Mouse (Mus musculus): Measurements from ENCODE around the gene Rsf1.

Gene Rsf1

DNA sequence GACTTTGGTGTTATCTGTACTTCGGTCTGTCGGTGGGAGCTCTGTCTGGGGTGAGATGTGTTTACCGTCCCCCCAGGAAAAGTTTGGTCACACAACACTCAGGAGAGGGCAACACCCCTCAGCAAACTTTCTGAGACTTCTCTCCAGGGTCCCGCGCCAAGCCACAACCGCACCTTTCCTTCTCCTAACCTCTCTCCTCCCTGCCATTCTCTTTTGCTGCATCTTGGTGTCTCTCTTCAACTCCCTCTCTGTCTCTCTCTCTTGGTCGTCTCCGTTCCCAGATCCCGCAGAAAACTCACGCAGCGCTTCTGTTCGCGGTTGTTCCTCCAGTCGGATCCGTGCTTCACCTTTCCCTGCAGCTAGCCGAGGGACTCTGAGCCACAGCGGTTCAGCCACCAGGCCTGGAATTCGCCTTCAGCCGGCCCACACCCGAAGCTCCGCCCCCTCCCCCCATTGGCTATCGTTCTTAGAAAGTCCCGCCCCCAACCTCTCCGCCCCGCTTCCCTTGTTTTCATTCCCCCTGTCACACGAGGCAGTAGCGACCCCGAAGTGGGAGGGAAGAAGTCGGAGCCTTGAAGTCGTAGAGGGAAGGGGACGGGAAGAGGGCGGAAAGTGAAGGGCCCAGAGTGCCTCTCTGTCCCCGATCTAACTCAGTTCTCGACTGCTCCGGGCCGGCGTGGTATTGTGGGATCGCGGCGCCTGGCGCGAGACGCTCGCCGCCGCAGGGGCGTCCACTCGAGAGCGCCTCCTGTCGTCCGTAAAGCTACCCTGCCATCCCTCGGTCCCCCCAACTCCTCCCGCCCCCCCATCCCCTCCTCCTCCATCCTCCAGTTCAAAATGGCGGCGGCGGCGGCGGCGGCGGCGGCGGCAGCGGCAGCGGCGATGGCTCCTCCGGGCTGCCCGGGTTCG, at the start of gene Rsf1, which contains the start of gene Aamdc:
Gene Rsf1 (plus strand): TSS at position 823 of the 909 bp plus-strand sequence.
Gene Aamdc (minus strand): TSS at position 431 of the 909 bp plus-strand sequence.
- DNase-seq, result peak; percentile 97

DNA sequence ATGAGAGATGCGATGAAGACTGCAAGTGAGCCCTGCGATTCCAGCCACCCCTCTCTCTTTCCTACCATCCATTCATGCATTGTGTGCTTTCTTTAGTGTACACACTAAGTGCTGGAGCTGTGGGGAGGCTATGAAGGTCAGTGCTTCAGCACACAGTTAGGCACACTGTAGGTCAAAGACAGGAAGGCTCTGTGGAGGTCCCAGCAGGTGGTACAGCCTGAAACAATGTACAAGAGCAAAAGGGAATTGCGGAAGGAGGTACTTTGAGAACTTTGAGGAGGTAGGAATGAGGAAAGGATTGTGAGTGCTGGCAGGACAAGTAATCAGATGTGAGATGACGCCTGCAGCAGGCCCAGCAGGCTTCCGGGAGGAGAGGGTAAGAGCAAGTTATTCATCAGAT, 44.2 kb upstream of the Rsf1 start:
- DNase-seq, result no peak

GRCm38 (mm10) chr7:97536571-97536970, 43.1 kb upstream of the Rsf1 start:
- no peak for DNase-seq

- DNase-seq, result no peak
These were observed 33.2 kb upstream of the Rsf1 start for GRCm38 (mm10) chr7:97546462-97546861.

- DNase-seq, result no peak
These were observed 30.4 kb upstream of the Rsf1 start for GRCm38 (mm10) chr7:97549301-97549700.

DNA sequence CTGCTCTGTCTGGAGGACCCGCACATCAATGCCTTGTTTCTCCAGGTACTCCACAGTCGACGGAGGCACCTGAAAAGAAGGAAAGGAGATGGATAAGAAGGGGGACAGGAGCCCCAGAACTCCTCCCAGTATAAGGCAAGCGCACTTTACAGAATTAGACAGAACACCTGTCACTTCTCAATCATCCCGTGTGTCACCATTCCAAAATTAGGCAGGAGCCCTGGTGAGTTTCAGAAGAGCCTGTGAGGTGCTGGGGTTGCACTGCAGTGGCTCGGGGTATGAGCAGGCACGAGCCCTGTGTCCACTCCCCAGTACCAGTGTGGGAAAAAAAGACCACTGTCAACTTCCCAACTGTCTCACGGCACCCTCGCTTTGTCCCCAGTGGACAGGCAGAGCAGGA, 29.0 kb upstream of the Rsf1 start:
- DNase-seq, result no peak

DNA sequence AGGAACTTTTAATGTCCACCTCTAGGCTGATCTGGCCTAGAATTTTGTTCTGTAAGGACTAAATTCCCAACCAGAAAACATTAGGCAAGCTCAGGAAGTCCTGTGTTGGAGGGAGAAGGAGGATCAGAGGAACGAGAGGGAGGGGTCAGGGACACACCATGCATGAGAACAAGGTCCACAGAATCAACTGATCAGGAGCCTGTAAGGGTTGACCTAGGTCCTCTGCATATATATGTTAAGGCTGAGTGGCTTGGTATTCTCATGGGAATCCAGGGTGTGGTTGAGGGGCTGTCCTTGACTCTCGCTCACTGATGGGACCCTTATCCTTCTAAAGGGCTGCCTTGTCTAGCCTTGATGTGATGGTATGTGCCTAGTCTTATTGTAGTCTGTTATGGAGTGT, 16.1 kb upstream of the Rsf1 start:
- no peak for DNase-seq

GRCm38 (mm10) chr7:97569372-97569771, 10.3 kb upstream of the Rsf1 start:
- DNase-seq, result no peak

DNA sequence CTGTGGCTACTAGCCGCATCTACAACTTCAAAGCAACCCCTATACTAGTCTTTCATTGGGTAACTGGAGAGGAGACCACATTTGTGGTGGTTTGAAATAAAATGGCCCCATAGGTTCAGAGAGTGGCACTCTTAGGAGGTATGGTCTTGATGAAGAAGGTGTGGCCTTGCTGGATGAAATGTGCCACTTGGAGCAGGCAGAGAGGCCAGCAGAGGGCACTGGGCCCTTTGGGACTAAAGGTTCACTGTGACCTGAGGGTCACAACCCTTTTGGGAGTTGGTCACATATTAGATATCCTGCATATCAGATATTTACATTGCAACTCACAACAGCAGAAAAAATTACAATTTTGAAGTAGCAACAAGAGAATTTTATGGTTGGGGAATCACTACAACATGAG, 9.3 kb upstream of the Rsf1 start:
- no peak for DNase-seq

DNA sequence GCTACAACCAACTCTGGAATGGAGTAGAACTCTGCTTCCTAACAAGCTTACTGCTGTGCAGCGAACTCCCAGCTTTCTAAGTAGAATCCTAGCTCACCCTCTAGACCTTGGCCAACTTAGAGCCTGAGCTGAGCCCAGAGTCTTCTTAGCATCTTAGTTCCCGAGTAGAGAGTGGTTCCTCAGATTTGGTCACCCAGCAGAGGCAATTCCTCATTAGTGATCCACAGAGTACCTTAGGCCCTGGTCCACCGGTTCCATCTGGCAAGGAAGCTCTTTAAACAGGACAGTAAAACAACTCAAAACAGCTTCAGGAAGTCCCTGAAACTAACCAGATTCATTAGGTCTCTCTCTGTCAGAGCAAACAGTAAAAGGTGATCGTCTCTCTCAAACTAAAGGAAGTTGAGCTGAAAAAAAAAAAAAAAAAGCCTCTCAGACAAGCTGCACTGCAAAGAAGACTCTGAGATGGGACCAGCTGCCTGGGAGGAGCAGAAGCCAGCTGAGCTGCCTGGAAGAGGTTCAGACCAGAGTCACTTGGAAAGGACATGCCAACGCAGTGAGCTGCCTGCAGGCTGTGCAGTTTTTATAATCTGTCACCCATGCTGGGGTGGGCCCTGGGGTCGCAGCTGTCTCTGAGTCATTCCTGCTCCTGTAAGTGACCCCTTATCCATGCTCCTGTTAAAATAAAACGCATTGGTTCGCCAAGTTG, 1.2 kb upstream of the Rsf1 start:
- peak; percentile 71 for DNase-seq

- peak; percentile 36 for DNase-seq
These were observed 520 bp downstream of the Rsf1 start for GRCm38 (mm10) chr7:97579976-97580842.

- DNase-seq, result peak; percentile 87
These were observed 1.1 kb downstream of the Rsf1 start for GRCm38 (mm10) chr7:97580843-97581214.

DNA sequence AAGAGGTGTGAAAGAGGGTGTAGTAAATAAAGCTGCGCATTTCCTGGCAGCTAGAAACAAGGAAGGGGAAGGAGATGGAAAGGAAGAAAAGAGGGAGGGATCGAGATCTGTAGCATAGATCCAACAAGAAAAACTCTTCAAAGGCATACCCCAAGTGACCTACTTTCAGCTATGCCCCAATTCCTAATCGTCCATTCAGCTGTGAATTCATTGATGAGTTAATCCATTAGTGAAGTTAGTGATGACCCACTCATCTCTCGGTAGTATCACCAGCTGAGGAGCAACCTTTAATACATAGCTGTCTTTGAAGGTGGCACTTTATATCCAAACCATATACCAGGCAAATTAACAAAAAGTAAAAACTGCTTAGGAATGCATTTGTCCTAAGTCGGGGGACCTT, 8.8 kb downstream of the Rsf1 start:
- DNase-seq, result no peak

- no peak for DNase-seq
These were observed 10.8 kb downstream of the Rsf1 start for GRCm38 (mm10) chr7:97590488-97590887.

DNA sequence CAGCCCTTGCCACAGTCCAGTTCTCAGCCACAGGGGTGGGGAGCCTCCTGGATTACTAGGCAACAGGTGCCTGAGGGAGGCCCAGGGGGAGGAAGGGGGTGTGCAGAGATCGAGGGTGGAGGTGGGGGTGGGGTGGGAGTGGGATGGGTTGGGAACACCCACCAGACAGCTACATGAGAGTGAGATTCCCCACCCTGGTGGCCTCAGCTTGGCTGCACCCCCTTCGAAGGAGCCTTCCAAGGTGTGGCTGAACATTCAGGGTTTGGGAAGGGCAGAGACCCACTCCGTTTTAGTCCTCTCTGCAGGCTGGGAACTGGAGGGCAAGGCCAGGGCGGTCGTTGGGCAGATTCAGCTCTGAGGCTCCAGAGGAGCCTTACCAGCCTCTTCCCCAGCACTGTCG, 11.6 kb downstream of the Rsf1 start:
- no peak for DNase-seq

DNA sequence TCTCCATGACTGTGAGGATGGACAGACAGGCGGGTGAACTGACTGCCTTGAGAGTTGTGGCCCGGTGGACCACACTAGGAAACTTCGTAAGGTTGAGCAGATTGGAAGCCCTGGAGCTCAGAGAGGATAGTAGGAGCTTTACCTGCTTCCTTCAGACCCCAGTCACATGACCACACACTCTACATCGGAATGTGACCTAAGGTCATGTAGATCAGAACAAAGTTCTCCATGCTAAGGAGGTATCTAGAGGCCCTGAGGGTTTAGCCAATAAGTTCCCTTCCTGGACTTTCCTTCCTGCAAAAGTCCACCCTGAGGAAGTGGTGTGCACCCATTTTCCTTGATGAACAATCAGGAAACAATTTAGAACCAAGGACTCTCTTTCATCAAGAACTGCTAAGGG, 12.7 kb downstream of the Rsf1 start:
- no peak for DNase-seq

DNA sequence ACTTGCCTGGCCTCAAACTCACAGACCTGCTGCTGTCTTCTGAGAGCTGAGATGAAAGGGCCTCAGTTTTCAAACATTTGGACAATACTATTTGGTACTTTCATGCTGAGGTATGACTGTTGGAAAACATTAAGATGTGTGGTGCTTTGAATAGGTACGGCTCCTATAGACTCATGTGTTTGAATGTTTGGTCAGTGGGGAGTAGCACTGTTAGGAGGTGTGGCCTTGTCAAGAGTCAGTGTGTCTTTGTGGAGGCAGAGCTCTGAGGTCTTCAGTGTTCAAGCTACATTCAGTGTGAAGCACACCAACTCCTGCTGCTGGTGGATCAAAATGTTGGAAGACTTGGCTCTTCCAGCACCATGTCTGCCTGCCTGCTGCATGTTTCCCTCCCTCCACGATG, 13.8 kb downstream of the Rsf1 start:
- no peak for DNase-seq

DNA sequence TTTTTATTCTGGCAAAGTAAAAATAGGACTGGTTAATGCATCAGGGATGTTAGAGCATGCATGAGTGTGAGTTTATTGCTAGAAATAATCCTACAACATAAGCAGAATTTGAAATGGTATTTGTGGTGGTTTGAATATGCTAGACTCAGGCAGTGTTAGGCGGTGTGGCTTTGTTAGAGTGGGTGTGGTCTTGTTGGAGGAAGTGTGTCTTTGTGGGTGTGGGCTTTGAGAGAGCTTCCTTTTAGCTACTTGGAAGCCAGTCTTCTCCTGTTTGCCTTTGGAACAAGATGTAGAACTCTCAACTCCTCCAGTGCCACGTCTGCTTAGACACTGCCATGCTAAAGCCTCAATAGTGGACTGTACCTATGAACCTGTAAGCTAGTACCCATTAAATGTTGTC, 18.9 kb downstream of the Rsf1 start:
- no peak for DNase-seq

DNA sequence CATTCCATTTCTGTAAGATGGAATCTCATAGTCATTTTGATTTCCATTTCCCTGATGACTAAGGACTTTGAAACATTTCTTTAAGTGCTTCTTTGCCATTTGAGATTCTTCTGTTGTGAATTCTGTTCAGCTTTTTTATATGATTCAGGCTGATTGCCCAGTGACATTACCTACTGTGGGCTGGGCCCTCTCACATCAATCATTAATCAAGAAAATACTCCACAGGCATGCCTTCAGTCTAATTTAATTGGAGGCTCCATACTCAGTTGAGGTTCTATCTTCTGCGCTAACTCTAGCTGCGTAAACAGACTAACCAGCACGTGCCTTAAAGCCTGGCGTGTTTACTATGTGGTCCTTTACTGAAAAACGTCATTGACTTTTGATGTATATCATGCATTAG, 41.7 kb downstream of the Rsf1 start:
- DNase-seq, result no peak

- DNase-seq, result no peak
These were observed 43.0 kb downstream of the Rsf1 start for GRCm38 (mm10) chr7:97622676-97623075.

DNA sequence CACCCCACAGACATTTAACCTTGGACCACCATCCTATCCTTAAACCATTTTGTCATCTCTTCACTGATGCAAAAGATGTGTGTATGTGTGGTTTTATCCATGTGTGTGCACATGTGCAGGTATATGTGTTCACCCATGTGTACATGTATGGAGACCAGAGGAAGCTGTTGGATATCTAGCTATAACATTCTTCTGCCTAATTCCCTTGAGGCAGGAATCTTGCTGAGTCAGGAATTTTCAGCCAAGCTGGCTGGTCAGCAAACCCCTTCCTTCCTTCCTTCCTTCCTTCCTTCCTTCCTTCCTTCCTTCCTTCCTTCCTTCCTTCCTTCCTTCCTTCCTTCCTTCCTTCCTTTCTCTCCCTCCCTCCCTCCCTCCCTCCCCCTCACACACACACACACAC, 43.7 kb downstream of the Rsf1 start:
- DNase-seq, result no peak

GRCm38 (mm10) chr7:97629351-97629750, 49.7 kb downstream of the Rsf1 start:
- DNase-seq, result no peak

- no peak for DNase-seq
These were observed 51.6 kb downstream of the Rsf1 start for GRCm38 (mm10) chr7:97631290-97631689.

Data from layer of hippocampus, adult 9-11 months (tissue).